Mouse (Mus musculus): ENCODE data around the gene Fam171a2. TPM values are rescaled to one million over a fixed set of nuclear protein-coding genes. Genes with fewer than 3 reads are reported as not detected.

Fam171a2 gene
- polyA plus RNA-seq, 1 experiment from 2014 or later, result 1.7 TPM

GRCm38 (mm10) chr11:102448327-102448726 is 845 bp upstream of the Fam171a2 start:
- WGBS, result 24% methylated on average over 8 of the region's 8 CpGs
- H3K9me3 ChIP-seq (ENCODE audit: control insufficient read depth), result no peaks in the 10 kb centered on the region
- no peak overlapping the region for H3K4me3 ChIP-seq (ENCODE audit: low read depth, low read length)
- TF ChIP-seq CTCF (IDR thresholded peaks at IDR 0.05; ENCODE audit: low read depth), result no peak; the same call in 1 of the 2 replicates
- H3K27me3 ChIP-seq (replicated peaks; ENCODE audit: control insufficient read depth, insufficient read depth, low read length), result peaks cover 38% of the 10 kb centered on the region
- no peaks in the 10 kb centered on the region for H3K36me3 ChIP-seq (ENCODE audit: control insufficient read depth, insufficient read depth)
- no peak overlapping the region for H3K9ac ChIP-seq (ENCODE audit: low read depth, low read length)
- no peak for ATAC-seq
- H3K4me2 ChIP-seq (replicated peaks; ENCODE audit: low read depth), result no peak overlapping the region
- H3K4me1 ChIP-seq (replicated peaks; ENCODE audit: control insufficient read depth, insufficient read depth, low read length), result no peaks in the 10 kb centered on the region
- H3K27ac ChIP-seq (ENCODE audit: low read depth, low read length), result no peak overlapping the region

- no peaks in the 10 kb centered on the region for H3K9me3 ChIP-seq (ENCODE audit: control insufficient read depth)
- no peaks in the 10 kb centered on the region for H3K4me1 ChIP-seq (replicated peaks; ENCODE audit: control insufficient read depth, insufficient read depth, low read length)
- ATAC-seq, result peak; percentile 13
- peak overlapping the region; percentile 79 for H3K4me3 ChIP-seq (ENCODE audit: low read depth, low read length)
- H3K9ac ChIP-seq (ENCODE audit: low read depth, low read length), result peak overlapping the region; percentile 77
- no peak for TF ChIP-seq CTCF (IDR thresholded peaks at IDR 0.05; ENCODE audit: low read depth)
- H3K4me2 ChIP-seq (replicated peaks; ENCODE audit: low read depth), result peak overlapping the region; percentile 89
- peak overlapping the region; percentile 73 for H3K27ac ChIP-seq (ENCODE audit: low read depth, low read length)
- H3K27me3 ChIP-seq (replicated peaks; ENCODE audit: control insufficient read depth, insufficient read depth, low read length), result peaks cover 33% of the 10 kb centered on the region
- no peaks in the 10 kb centered on the region for H3K36me3 ChIP-seq (ENCODE audit: control insufficient read depth, insufficient read depth)
- under 1% methylated on average over 49 of the region's 49 CpGs for WGBS
Measured at GRCm38 (mm10) chr11:102446581-102447461, 661 bp downstream of the Fam171a2 start.

GRCm38 (mm10) chr11:102445891-102446361 is 1.6 kb downstream of the Fam171a2 start:
- H3K4me3 ChIP-seq (ENCODE audit: low read depth, low read length), result peak overlapping the region; percentile 79
- peaks cover 33% of the 10 kb centered on the region for H3K27me3 ChIP-seq (replicated peaks; ENCODE audit: control insufficient read depth, insufficient read depth, low read length)
- no peak overlapping the region for H3K27ac ChIP-seq (ENCODE audit: low read depth, low read length)
- no peaks in the 10 kb centered on the region for H3K4me1 ChIP-seq (replicated peaks; ENCODE audit: control insufficient read depth, insufficient read depth, low read length)
- TF ChIP-seq CTCF (IDR thresholded peaks at IDR 0.05; ENCODE audit: low read depth), result no peak
- H3K9ac ChIP-seq (ENCODE audit: low read depth, low read length), result no peak overlapping the region; the same call in 1 of the 2 replicates
- peak overlapping the region; percentile 89 for H3K4me2 ChIP-seq (replicated peaks; ENCODE audit: low read depth)
- no peaks in the 10 kb centered on the region for H3K36me3 ChIP-seq (ENCODE audit: control insufficient read depth, insufficient read depth)
- no peak for ATAC-seq
- 32% methylated on average over 7 of the region's 7 CpGs for WGBS
- H3K9me3 ChIP-seq (ENCODE audit: control insufficient read depth), result no peaks in the 10 kb centered on the region

- ATAC-seq, result no peak
- Histone ChIP-seq H3K36me3 (ENCODE audit: control insufficient read depth, insufficient read depth) (no peaks in the 10 kb centered on the region), H3K4me3 (ENCODE audit: low read depth, low read length) (peak overlapping the region; percentile 79; the same call in 1 of the 2 replicates), H3K27me3 (replicated peaks; ENCODE audit: control insufficient read depth, insufficient read depth, low read length) (peaks cover 33% of the 10 kb centered on the region), H3K27ac (ENCODE audit: low read depth, low read length) (no peak overlapping the region), H3K4me2 (replicated peaks; ENCODE audit: low read depth) (peak overlapping the region; percentile 89), H3K9me3 (ENCODE audit: control insufficient read depth) (no peaks in the 10 kb centered on the region), H3K4me1 (replicated peaks; ENCODE audit: control insufficient read depth, insufficient read depth, low read length) (no peaks in the 10 kb centered on the region), H3K9ac (ENCODE audit: low read depth, low read length) (no peak overlapping the region)
- no peak for TF ChIP-seq CTCF (IDR thresholded peaks at IDR 0.05; ENCODE audit: low read depth)
- 23% methylated on average over 10 of the region's 10 CpGs for WGBS
Measured at GRCm38 (mm10) chr11:102445264-102445890, 2.1 kb downstream of the Fam171a2 start.

GRCm38 (mm10) chr11:102444781-102445180 is 2.7 kb downstream of the Fam171a2 start:
- no peak overlapping the region for H3K4me2 ChIP-seq (replicated peaks; ENCODE audit: low read depth)
- no peaks in the 10 kb centered on the region for H3K9me3 ChIP-seq (ENCODE audit: control insufficient read depth)
- H3K9ac ChIP-seq (ENCODE audit: low read depth, low read length), result no peak overlapping the region
- 20% methylated on average over 6 of the region's 6 CpGs for WGBS
- H3K4me3 ChIP-seq (ENCODE audit: low read depth, low read length), result no peak overlapping the region
- peaks cover 2% of the 10 kb centered on the region; the same call in 1 of the 2 replicates for H3K36me3 ChIP-seq (ENCODE audit: control insufficient read depth, insufficient read depth)
- ATAC-seq, result no peak
- peaks cover 33% of the 10 kb centered on the region for H3K27me3 ChIP-seq (replicated peaks; ENCODE audit: control insufficient read depth, insufficient read depth, low read length)
- H3K27ac ChIP-seq (ENCODE audit: low read depth, low read length), result no peak overlapping the region
- H3K4me1 ChIP-seq (replicated peaks; ENCODE audit: control insufficient read depth, insufficient read depth, low read length), result no peaks in the 10 kb centered on the region
- no peak for TF ChIP-seq CTCF (IDR thresholded peaks at IDR 0.05; ENCODE audit: low read depth)

GRCm38 (mm10) chr11:102444321-102444720 is 3.2 kb downstream of the Fam171a2 start:
- H3K4me3 ChIP-seq (ENCODE audit: low read depth, low read length), result no peak overlapping the region
- no peaks in the 10 kb centered on the region for H3K9me3 ChIP-seq (ENCODE audit: control insufficient read depth)
- no peak overlapping the region for H3K4me2 ChIP-seq (replicated peaks; ENCODE audit: low read depth)
- peaks cover 34% of the 10 kb centered on the region for H3K27me3 ChIP-seq (replicated peaks; ENCODE audit: control insufficient read depth, insufficient read depth, low read length)
- no peak for ATAC-seq
- H3K27ac ChIP-seq (ENCODE audit: low read depth, low read length), result no peak overlapping the region
- no peak overlapping the region for H3K9ac ChIP-seq (ENCODE audit: low read depth, low read length)
- H3K36me3 ChIP-seq (ENCODE audit: control insufficient read depth, insufficient read depth), result peaks cover 4% of the 10 kb centered on the region; the same call in 1 of the 2 replicates
- TF ChIP-seq CTCF (IDR thresholded peaks at IDR 0.05; ENCODE audit: low read depth), result no peak
- WGBS, result 79% methylated on average over 3 of the region's 3 CpGs
- no peaks in the 10 kb centered on the region for H3K4me1 ChIP-seq (replicated peaks; ENCODE audit: control insufficient read depth, insufficient read depth, low read length)

All from intestine, postnatal 0 days (tissue).